Mouse (Mus musculus): ENCODE data around the gene Thbs3.

Thbs3 gene

DNA sequence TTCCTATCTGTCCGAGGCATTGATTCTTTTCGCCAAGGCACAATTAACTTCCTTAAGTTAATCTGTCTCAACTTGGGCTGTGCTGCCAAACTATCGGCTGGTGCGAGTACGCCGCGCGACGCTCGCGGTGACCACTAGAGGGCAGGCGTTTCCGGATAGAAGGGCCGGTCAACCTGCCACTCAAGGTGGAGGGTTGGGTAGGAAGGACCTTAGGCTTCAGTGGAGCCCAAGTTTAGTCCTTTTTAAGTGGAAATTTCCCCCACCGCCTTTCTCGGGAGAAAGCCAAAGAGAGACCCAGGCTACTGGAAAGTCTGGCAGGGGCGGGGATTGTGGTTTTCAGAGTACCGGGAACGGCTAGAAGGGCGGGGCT is 13.2 kb downstream of the Thbs3 start:
- DNase-seq: peak; percentile 93

DNA sequence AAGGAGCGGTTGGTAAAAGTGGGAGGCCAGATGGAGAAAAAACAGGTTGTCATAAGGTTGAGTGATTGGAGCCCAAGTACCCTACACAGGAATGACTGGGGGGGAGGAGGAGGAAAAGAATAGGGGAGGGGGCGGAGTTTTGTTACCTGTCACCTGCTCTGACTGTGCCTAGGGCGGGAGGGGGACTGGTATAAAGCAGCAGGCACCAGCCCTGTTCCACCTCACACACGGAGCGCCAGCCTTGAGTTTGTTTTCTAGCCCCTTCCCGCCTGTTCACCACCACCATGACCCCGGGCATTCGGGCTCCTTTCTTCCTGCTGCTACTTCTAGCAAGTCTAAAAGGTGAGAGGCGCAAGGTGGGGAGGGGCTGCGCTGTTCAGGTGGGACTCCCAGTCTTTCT is 13.9 kb downstream of the Thbs3 start, which contains the start of gene Muc1:
Muc1 (plus strand) TSS at position 222 of the 400 bp plus-strand sequence.
- DNase-seq: peak; percentile 66

DNA sequence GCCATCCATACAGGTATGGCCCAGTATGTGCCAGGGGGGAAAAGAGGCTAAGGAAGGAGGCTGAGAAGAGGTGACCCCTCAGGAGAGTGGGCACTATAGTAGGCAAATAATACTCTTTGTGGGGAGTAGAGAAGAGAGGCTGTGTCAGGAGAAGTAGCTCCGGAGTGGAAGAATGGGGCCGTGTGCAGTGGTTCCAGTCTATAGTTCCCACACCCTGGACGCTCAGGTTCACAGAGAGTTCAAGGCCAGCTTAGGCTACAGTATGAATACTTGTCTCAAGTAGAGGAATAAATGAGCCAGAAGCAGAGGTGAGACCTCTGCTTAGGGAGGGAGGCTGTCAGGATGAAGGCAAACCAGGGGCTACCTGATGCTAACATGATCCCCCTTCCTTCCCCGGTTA is 14.3 kb downstream of the Thbs3 start:
- DNase-seq: no peak

DNA sequence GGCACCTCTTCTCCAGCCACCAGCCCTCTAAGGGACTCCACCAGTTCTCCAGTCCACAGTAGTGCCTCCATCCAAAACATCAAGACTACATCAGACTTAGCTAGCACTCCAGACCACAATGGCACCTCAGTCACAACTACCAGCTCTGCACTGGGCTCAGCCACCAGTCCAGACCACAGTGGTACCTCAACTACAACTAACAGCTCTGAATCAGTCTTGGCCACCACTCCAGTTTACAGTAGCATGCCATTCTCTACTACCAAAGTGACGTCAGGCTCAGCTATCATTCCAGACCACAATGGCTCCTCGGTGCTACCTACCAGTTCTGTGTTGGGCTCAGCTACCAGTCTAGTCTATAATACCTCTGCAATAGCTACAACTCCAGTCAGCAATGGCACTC is 15.6 kb downstream of the Thbs3 start:
- no peak for DNase-seq

DNA sequence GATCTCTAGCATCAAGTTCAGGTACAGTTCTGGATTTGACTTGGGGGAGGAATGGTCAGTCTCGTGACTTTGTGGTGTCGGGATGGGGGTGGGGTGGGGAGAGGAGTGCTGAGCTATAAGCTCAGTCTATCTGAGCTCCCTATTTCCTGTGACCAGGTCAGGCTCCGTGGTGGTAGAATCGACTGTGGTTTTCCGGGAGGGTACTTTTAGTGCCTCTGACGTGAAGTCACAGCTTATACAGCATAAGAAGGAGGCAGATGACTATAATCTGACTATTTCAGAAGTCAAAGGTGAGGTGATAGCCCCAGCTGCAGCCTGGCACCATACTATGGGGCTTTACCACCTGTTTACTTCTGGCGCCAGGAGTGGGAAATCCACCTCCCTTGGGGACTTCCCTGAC is 16.4 kb downstream of the Thbs3 start:
- DNase-seq: no peak

DNA sequence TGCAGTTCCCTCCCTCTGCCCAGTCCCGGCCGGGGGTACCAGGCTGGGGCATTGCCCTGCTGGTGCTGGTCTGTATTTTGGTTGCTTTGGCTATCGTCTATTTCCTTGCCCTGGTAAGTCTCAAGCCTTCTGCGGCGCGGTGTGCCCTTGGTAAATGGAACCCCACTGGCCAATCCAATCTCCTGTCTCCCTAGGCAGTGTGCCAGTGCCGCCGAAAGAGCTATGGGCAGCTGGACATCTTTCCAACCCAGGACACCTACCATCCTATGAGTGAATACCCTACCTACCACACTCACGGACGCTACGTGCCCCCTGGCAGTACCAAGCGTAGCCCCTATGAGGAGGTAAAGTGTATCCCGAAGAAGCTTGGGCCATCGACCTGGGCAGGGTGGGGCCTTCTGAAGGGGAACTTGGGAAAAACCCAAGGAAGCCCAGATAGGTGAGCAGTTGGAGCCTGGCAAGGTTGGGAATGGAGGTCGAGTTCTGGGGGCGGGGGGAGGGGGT is 16.8 kb downstream of the Thbs3 start:
- DNase-seq: no peak

DNA sequence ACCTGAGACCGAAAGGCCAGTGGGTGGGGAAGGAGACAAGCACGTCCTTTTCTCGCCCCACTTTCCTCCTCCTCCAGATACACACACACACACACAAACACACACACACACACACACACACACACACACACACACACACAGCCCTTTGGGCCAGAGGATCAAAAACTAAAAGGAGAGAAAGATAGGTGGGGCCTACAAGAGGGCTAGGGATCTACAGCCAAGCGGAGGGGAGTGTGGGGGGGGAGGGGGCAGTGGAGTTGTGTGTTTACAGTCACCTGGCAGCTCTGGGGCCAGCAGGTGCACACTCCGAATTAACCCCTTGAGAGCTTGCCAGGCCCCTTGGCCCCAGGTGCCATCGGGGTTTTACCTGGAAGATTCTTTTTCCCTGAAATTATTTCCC is 17.6 kb downstream of the Thbs3 start:
- peak; percentile 70 for DNase-seq

DNA sequence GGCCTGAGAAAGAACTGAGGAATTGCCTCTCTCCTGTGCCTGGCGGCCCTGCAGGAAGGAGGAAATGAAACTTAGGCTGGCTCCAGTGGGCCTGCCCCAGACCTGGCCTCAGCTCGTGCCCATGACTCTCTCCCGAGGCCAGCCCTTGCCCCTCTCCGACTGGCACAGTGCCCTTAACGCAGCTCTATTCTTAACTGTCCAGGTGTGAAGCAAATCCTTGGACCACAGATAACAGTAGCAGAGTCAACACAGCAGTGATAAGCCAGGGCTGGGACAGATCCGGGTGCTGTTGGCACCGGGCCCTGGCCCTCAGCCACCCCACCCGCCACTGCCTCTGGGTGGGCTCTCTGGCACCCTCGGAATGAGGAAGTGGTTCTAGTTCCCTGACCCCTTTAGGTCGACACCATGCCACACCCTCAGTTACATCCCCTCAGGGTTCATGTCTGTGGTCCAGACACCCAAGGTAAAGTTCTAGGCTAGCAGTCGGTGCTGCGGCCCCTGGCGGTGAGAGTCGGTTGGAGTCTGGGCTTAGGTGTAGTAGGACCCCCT is 18.7 kb downstream of the Thbs3 start:
- DNase-seq: peak; percentile 66

DNA sequence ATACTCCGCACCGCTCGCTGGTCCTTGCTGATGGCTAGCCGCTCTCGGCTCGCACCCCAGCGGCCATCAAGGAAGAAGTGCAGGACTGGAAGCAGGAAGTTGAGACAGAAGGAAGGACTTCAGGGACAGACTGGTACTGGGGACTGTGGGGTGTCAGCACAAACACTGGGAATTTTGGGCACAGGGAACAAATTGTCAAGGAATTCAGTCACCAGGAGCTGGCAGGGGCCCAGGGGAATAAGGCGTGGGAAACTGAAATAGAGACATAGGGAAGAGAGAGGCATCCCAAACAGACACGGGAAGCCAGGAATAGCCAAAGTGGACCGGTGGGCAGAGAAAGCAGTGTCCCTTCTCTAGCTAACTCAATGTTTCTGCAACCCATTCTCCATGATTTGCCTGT is 21.5 kb downstream of the Thbs3 start:
- no peak for DNase-seq

DNA sequence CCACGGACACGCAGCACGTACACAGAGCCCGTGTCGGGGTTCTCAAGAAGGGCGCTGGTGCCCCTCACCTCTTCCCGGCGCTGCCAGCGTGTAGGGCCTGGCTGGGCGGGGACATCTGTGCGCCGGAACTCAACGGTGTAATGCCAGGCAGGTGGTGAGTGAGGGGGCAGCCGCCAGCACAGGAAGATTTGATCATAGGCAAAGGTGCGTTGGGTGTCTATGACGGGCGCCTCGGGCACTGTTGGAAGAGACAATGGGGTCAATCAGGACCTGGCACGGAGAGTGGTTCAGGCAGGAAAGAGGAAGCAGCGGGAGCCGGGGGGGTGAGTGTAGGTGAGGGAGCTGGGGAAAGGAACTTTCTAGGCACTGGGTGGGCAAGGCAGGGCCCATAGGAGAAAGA is 22.7 kb downstream of the Thbs3 start:
- DNase-seq: peak; percentile 11

DNA sequence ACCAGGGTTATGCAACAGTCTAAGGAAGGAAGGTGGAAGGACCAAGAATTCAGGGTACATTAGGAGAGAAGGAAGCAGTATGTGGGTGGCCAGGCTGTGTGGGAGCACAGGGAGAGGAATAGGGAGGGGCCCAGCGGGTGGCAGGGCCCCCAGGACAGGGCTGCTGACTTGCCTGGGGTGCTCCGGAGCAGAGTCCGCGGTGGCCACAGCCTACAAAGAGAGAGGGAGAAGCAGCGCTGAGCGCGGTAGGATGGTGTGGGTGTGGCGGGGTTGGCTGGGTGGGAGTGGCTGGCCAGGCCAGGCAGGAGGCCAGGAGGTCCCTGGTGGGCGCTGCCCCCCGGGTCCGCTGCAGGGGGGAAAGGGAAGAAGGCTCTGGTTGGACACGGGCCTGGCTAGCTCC is 23.5 kb downstream of the Thbs3 start:
- DNase-seq: no peak

DNA sequence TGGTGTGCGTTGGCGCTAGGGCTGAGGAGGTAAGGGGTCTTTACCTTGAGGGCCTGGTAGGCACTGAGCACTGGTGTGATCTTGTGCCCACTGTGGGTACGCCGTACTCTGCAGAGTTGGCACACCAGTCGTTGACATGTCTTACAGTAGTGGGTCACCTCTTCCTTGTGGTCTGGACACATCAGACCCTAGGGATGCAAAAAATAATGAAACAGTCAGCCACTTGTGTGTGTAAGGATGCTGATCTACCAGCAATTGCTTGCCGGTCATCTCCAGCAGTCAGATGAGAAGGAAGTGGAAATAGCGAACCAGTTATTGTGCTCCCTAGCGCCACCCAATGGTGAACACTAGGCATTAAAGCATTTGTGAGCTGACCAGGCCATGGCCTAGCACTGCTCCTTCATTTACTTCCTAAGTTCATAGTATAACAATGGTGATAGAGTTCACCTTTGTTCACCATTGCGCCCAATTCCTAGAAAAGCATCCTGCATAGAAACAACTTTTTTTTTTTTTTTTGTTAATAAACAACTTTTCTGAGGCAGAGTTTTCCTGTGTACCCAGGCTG is 27.4 kb downstream of the Thbs3 start:
- DNase-seq: peak; percentile 86

DNA sequence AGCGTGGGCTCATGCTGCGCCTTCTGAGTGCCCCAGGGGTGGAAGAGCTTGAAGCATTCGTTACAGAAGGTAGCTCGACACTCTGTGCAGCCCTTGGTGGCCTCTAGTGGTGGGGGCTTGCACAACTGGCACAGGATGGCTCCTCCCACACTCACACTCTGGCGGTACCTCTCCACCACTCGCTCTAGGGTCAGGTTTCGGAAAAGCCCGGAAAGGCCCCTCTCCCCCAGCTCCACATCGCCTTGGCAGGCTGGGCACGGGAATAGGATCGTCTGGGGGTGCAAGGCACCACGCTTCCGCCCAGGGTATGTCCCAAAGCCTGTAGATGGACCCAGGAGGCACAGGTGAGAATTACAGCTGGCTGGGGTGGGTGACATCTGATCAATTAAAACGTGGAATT is 28.6 kb downstream of the Thbs3 start:
- DNase-seq: peak; percentile 84

DNA sequence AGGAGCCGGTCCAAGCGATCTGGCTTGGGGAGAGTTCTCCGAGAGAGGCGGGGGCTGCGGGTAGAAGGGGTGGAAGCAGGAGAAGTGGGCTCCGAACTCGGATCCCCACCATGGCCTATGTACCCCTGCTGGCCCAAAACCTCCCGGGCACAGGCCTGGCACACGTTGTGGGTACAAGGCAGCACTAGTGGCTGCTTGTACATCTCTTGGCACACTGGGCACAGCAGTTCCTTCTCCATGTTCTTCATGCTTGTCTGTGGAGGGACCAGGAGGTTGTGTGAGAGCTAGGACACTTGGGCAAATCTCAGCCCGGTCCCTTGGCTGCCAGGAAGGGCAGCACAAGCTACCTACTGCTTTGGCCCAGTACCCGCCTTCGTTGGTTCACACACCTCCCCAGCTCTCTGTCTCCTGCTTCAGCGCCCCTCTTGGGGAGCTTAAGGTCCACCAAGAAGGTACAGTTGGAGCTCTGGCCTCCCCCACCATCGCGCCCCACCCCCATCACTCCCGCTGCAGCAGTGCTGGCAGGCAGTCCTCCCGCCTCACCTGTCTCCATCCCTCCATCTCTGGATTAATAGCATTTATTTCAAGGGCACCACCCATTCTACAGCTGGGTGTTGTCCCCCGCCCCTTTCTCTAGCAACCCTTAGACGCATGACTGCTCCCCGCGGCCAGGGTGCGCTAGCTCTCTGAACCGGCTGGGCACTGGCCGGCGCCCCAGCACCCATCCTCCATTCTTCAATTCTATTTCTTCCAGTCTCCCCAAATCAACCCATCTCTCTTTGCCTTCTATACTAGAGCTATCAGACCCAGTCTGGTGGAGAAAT is 29.4 kb downstream of the Thbs3 start:
- DNase-seq: peak; percentile 69

DNA sequence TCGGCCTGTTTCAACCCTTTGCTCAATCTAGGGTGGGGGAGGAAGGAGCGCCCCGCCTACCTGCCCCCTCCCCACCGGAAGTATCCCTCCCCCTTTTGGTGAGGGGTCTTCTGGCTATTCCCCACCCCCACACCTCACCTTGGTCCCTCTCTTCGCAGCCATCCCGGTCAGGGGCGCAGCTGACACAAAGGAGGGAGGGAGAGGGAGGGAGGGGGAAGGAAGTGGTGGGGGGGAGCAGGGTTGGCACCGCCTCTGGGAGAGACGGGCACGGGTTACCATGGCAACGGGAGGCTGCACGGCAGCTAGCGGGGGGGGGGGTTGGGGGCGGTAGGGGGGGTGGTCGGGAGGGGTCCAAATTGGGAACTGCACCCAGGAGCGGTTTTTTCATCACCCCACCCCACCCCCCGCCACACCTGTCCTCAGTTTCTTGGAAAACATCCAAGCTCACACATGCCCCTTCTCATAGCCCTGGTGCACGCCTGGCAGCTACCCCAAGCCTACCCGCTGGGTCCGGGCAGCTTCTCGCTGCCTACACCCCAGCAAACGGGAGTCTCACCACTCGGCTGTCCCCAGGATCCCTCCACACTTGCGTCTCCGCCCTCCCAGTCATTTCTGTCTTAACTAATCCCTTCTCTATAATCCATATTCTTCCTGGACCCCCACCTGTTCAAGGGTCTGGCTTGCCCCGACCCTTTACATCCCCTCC is 30.2 kb downstream of the Thbs3 start:
- DNase-seq: peak; percentile 60

DNA sequence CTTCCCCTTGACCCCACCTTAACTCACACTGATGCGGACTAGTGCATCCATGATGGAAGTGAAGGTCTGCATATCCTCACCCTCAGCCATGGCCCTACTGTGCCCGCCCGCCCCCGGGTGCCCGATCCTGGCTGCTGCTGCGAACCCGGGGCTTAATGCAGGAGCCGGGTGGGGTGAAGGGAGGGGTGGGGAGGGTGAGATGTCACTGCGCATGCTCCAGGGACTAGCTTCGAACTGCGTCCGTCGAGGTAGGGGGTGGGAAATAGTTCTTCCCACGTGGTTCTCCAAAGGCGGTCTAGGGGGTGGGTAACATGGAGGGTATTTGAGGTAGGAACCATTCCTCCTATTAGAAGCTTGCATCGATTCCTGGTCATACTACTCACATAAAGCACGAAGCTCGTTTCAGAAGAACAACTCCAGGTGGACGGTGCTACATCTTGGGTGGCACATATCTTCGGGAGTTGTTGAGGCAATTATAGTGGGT is 30.8 kb downstream of the Thbs3 start, which contains the start of gene Krtcap2:
Krtcap2 (plus strand) TSS at position 279 of the 484 bp plus-strand sequence.
- peak; percentile 41 for DNase-seq

DNA sequence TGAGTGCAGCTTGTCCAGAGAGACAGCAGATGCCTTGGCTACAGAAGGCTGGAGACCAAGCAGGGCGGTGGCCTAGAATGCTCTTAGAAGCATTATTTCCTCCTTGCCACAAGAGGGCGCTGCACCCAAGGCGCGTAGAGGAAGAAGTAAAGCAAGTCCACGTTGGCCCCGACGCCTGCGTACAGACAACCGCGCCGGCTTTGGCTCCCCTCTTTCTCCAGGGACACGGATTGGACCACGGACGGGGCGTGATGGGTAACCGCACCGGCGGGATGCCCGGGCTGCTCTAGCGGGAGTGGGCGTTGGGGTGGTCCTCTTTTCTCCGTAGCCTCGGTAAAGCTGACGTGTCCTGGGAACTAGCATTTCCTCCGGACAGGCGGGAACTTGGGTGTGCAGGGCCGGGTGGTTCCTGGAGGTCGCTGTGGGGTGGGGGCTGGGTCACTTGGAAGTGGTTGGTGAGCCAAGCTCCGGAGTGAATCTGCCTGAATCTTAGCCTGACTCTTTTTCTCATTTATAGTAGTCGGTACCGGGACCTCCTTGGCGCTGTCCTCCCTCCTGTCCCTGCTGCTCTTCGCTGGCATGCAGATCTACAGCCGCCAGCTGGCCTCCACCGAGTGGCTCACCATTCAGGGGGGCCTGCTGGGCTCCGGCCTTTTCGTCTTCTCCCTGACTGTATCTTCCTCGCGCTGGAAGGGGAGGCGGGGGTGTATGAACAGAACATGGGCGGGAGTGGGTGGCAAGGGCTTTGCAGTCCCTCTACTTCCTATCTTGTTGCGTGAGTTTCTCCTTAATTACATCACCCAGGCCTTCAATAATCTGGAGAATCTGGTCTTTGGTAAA is 31.5 kb downstream of the Thbs3 start, which contains the start of gene Trim46:
Trim46 (minus strand) TSS at position 49 of the 840 bp plus-strand sequence.
- peak; percentile 93 for DNase-seq

DNA sequence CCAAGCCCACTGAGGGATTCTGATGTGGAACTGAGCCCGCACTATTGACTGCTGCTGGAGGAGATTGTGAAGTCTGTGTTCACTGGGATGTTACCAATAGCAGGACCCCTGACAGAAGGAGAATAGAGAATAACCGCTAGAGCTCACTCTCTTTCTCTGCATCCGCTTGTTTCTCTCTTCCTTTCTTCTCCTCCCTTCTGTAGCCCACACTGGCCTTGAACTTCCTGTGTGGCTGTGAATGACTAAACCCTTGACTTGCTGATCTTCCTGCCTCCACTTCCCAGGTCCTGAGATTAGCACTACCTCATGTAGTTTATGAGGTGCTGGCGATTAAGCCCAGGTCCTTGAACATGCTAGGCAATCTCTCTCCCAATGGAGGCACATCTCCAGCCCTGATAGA is 32.5 kb downstream of the Thbs3 start:
- no peak for DNase-seq

DNA sequence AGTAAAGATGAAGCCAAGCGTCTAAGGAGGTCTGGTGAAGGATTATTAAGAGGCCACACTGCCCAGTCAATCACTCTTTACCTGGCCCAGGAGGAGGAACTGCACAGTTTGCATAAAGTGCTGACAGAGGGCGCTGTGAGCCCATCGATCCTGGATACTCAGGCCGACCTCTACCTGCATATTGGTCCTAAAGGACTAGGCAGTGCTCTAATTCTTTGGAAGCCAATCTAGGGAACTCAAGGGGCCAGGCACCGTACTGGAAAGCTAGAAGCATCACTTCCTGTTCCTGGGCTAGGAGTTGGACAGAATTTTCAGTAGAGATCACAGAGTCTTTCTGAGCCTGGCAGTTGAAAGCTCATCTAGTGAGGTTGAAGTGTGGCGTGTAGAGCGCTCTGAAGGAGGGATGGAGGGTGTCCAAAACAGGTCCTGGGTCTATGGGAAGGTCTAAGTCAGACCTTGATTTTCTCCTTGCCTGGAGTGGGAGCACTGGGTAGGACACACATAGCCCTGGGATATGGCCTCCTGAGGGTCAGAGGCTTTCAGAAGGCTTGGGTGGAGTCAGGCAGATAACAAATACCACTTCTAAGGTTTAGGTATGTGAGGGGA is 35.6 kb downstream of the Thbs3 start:
- DNase-seq: peak; percentile 83

DNA sequence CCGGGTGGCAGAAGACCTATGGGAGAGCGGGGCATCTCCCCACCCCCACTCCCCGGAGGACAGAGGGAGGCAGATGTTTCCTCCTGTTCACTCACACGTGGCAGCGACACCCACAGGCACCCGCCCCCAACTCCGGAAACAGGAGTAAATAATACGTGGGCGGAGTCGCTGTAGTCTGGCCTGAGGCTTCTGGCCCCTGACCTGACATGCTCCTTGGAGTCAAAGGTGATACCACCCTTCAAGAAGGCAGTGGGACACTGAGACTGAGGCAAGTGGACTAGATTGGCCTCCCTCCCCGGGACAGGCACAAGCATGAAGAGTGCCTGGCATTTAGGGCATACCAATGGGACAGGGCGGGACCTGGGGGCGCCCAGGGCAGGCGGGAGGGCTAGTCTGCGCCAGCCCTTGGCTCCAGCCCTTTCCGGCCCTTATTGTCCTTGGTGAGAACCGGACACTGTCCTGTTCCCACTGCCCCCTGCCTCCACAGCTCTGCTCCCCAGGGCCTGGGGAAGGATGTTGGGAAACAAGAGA is 36.5 kb downstream of the Thbs3 start:
- peak; percentile 91 for DNase-seq

DNA sequence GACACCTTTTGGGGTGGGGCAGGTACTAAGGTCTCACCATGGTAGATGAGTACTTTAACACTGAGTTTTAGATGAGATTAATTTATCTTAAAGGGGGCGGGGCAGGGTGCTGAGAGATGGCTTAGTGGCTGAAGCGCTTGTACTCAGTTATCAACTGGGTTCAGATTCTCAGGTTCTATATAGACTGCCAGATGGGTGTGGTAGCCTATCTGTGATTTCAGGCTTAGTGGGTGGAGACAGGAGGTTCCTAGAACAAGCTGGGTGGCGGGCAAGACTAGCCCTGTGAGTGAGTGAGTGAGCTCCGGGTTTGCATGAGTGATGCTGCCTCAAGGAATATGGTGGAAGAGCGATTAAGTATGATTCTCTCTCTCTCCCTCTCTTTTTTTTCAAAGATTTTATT is 40.0 kb downstream of the Thbs3 start:
- no peak for DNase-seq

DNA sequence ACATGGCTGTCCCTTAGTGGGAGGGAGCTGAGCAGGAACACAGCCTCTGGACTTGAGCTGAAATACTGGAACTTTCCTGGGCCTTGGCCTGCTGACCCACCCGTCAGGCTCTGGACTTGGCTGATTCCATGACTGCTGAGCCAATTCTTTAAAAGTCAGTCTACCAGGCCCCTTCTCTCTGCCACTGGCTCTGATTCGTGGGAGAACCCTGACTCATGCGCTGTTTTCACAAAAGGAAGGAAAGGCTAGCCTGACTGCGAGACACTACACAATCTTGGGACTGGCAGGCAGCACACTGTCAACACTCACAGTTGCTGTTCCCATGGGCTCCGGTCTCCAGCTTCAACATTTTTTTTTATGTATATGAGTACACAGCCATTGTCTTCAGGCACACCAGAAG is 41.2 kb downstream of the Thbs3 start:
- no peak for DNase-seq

Data from lung, postnatal 10 days (tissue).